Mouse (Mus musculus): ENCODE results near the gene Exoc4.

The Exoc4 gene

GRCm38 (mm10) chr6:33739304-33739703 lies 490.4 kb downstream of the Exoc4 start:
- ATAC-seq (ENCODE audit: low TSS enrichment): no peak

GRCm38 (mm10) chr6:33755976-33756375 lies 507.1 kb downstream of the Exoc4 start:
- ATAC-seq (ENCODE audit: low TSS enrichment): no peak

- ATAC-seq (ENCODE audit: low TSS enrichment): no peak
These were observed 512.7 kb downstream of the Exoc4 start for GRCm38 (mm10) chr6:33761557-33761956.

- peak; percentile 91 for ATAC-seq (ENCODE audit: low TSS enrichment)
These were observed 514.4 kb downstream of the Exoc4 start for GRCm38 (mm10) chr6:33763245-33763644.

GRCm38 (mm10) chr6:33763970-33764369 lies 515.1 kb downstream of the Exoc4 start:
- ATAC-seq (ENCODE audit: low TSS enrichment): no peak

- ATAC-seq (ENCODE audit: low TSS enrichment): no peak
These were observed 520.4 kb downstream of the Exoc4 start for GRCm38 (mm10) chr6:33769251-33769650.

GRCm38 (mm10) chr6:33770021-33770420 lies 521.1 kb downstream of the Exoc4 start:
- no peak for ATAC-seq (ENCODE audit: low TSS enrichment)

- ATAC-seq (ENCODE audit: low TSS enrichment): no peak
These were observed 523.8 kb downstream of the Exoc4 start for GRCm38 (mm10) chr6:33772551-33773315.

- no peak for ATAC-seq (ENCODE audit: low TSS enrichment)
These were observed 543.7 kb downstream of the Exoc4 start for GRCm38 (mm10) chr6:33792604-33793003.

- no peak for ATAC-seq (ENCODE audit: low TSS enrichment)
These were observed 552.4 kb downstream of the Exoc4 start for GRCm38 (mm10) chr6:33801254-33801653.

- ATAC-seq (ENCODE audit: low TSS enrichment): no peak
These were observed 554.7 kb downstream of the Exoc4 start for GRCm38 (mm10) chr6:33803481-33804098.

- peak; percentile 90 for ATAC-seq (ENCODE audit: low TSS enrichment)
These were observed 555.9 kb downstream of the Exoc4 start for GRCm38 (mm10) chr6:33804775-33805174.

GRCm38 (mm10) chr6:33806072-33806782 lies 557.3 kb downstream of the Exoc4 start:
- ATAC-seq (ENCODE audit: low TSS enrichment): peak; percentile 77

- no peak for ATAC-seq (ENCODE audit: low TSS enrichment)
These were observed 565.5 kb downstream of the Exoc4 start for GRCm38 (mm10) chr6:33814386-33814785.

- ATAC-seq (ENCODE audit: low TSS enrichment): no peak
These were observed 574.3 kb downstream of the Exoc4 start for GRCm38 (mm10) chr6:33823171-33823570.

- ATAC-seq (ENCODE audit: low TSS enrichment): peak; percentile 73
These were observed 575.0 kb downstream of the Exoc4 start for GRCm38 (mm10) chr6:33823777-33824302.

GRCm38 (mm10) chr6:33828499-33828898 lies 579.6 kb downstream of the Exoc4 start:
- ATAC-seq (ENCODE audit: low TSS enrichment): peak; percentile 54

- ATAC-seq (ENCODE audit: low TSS enrichment): no peak
These were observed 580.4 kb downstream of the Exoc4 start for GRCm38 (mm10) chr6:33829261-33829660.

- ATAC-seq (ENCODE audit: low TSS enrichment): no peak
These were observed 582.4 kb downstream of the Exoc4 start for GRCm38 (mm10) chr6:33831276-33831675.

GRCm38 (mm10) chr6:33832978-33833377 lies 584.1 kb downstream of the Exoc4 start:
- ATAC-seq (ENCODE audit: low TSS enrichment): no peak

GRCm38 (mm10) chr6:33836048-33836780 lies 587.3 kb downstream of the Exoc4 start:
- no peak for ATAC-seq (ENCODE audit: low TSS enrichment)

GRCm38 (mm10) chr6:33842901-33843300 lies 594.0 kb downstream of the Exoc4 start:
- ATAC-seq (ENCODE audit: low TSS enrichment): no peak
